Mouse (Mus musculus): ENCODE measurements around the gene Slc25a47. TPM values are rescaled to one million over a fixed set of nuclear protein-coding genes. Genes with fewer than 3 reads are reported as not detected.
A peak's percentile ranks its signal among the peaks of the same experiment; 100 is the strongest.

Gene Slc25a47
- polyA plus RNA-seq (2015; fragmentation: Nextera tagmentation; extraction: Ambion mirVana), result 11.6 and 12.0 TPM in 2 replicates

DNA sequence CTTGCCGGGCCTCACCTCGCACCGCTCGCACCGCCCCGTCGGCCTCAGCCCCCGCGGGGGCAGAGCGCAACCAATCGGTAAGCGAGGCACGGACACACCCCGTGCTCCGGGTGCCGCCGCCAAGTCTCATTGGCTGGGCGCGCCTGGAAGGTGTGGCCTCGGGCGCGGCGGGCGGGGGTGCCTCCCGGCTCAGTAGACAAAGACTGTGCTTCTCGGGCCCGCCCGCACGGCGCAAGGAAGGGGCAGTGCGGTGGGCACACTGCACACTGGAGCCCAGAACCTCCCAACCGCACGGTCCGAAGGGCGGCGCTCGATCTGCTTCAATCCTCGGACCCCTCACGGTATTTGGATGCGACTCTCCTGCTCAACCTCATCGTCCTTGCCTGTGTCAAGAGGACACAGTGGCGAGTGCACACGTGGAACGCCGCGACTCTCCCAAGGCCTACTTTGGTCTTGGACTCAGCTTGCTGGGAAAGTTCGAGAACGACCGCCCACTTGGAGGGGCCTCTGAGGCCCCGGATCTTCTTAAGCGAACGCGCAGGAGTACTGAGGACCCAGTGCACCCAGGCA lies at the start of gene Slc25a47, which contains the start of gene Slc25a29:
Slc25a47 (plus strand) TSS at position 207 of the 570 bp plus-strand sequence.
Slc25a29 (minus strand) TSS at position 44 of the 570 bp plus-strand sequence.
- peak within 1 kb of the TSS; percentile 75 for H3K9ac ChIP-seq
- peaks cover 35% of the 10 kb centered on the region for H3K4me1 ChIP-seq
- H3K27ac ChIP-seq (replicated peaks), result peak within 1 kb of the TSS; percentile 90
- peak within 1 kb of the TSS; percentile 76 for H3K4me3 ChIP-seq (replicated peaks)
- WGBS, result under 1% methylated on average over 53 of the region's 53 CpGs
- H3K27me3 ChIP-seq, result no peaks in the 10 kb centered on the region
- ATAC-seq (ENCODE audit: insufficient number of reproducible peaks, low FRiP score, low TSS enrichment, low read depth), result peak; percentile 98
- H3K4me2 ChIP-seq (replicated peaks), result peak within 1 kb of the TSS; percentile 93
- H3K9me3 ChIP-seq (replicated peaks), result no peaks in the 10 kb centered on the region
- peaks cover 6% of the 10 kb centered on the region; the same call in 1 of the 2 replicates for H3K36me3 ChIP-seq

DNA sequence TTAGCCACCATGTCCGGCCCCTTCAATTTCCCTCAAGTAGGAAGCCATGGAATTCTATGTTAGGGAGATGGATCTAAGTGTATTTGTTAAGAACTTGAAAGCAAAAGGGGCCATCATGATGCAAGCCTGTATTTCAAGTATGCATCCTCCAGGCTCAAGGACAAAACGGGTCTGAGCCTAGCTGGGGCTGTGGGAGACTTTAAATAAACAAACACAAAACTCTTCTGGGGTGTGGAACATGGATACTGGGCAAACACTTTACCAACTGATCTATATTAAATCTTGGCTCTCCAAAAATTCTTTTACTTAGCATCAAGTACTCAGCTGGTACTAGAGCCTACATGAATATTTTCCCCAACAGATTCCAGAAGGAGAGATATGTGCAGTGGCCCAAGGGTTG lies 48.5 kb upstream of the Slc25a47 start:
- Histone ChIP-seq H3K27ac (replicated peaks) (no peak overlapping the region), H3K9ac (no peak overlapping the region), H3K36me3 (peaks cover 9% of the 10 kb centered on the region; the same call in 1 of the 2 replicates), H3K4me3 (replicated peaks) (no peak overlapping the region), H3K27me3 (no peaks in the 10 kb centered on the region), H3K9me3 (replicated peaks) (no peaks in the 10 kb centered on the region), H3K4me2 (replicated peaks) (no peak overlapping the region), H3K4me1 (peaks cover 11% of the 10 kb centered on the region)
- ATAC-seq (ENCODE audit: insufficient number of reproducible peaks, low FRiP score, low TSS enrichment, low read depth), result no peak
- WGBS, result 83% methylated on average over 2 of the region's 2 CpGs

DNA sequence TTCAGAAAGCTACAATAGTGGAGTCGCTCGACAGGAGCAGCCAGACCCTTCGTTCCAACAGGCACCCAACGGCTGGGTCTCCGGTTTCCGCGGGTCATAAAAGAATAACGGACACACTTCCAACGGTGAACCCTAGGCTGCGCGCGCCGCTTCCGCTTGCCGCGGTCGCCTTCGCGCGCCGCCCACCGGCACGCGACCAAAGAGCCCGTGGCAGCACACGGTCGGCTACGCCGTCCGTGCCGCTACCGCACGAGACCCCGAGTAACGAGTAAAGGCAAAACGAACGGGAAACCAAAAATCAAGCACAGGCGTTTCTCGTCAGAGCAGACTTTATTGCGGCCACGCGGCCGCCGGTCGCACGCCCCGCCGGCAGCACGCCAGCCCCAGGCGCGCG lies 43.7 kb upstream of the Slc25a47 start:
- H3K36me3 ChIP-seq, result no peaks in the 10 kb centered on the region
- H3K4me3 ChIP-seq (replicated peaks), result peak overlapping the region; percentile 65
- ATAC-seq (ENCODE audit: insufficient number of reproducible peaks, low FRiP score, low TSS enrichment, low read depth), result peak; percentile 13; the same call in 1 of the 2 replicates
- H3K27ac ChIP-seq (replicated peaks), result peak overlapping the region; percentile 97
- H3K9ac ChIP-seq, result peak overlapping the region; percentile 71
- H3K4me2 ChIP-seq (replicated peaks), result peak overlapping the region; percentile 43
- peaks cover 18% of the 10 kb centered on the region for H3K4me1 ChIP-seq
- WGBS, result 0% methylated on average over 52 of the region's 52 CpGs
- no peaks in the 10 kb centered on the region for H3K27me3 ChIP-seq
- no peaks in the 10 kb centered on the region for H3K9me3 ChIP-seq (replicated peaks)

DNA sequence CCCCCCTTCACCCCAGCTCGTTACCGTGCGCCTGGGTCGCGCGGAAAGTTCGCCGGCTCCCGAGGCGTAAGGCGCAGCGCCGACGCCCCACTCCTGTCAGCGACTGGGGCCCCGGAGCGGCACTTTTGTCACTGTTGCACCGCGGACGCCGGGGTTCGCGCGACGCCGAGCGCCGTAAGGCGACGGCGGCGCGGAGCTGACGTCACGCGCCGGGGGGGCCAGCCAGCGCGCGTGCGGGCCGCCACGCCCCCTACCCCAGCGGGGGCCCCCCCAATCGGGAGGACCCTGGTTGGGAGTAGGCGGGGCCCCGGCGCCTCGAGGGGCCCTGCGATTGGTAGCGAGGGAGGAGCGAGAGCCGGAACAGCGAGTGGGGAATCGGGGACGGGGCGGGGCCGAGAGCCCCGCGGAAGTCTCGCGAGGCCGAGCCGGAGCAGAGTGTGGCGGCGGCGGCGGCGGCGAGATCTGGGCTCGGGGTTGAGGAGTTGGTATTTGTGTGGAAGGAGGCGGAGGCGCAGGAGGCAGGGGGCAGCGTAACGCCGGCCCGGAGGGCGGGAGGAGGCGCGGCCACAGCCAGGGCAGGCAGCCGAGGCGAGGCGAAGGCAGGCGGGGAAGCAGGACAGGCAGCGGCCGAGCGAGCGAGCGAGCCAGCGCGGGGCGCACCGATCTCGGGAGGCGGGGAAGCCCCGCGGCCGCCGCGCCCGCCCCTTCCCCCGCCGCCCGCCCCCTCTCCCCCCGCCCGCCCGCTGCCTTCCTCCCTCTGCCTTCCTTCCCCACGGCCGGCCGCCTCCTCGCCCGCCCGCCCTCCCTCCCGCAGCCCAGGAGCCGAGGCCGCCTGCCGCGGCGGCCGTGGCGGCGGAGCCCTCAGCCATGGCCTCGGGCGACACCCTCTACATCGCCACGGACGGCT lies 43.0 kb upstream of the Slc25a47 start, which contains the start of gene Yy1:
Yy1 (plus strand) TSS at position 428 of the 907 bp plus-strand sequence.
- Histone ChIP-seq H3K9ac (peak within 1 kb of the TSS; percentile 92), H3K9me3 (replicated peaks) (no peaks in the 10 kb centered on the region), H3K36me3 (no peaks in the 10 kb centered on the region), H3K4me2 (replicated peaks) (peak within 1 kb of the TSS; percentile 43), H3K27me3 (no peaks in the 10 kb centered on the region), H3K4me1 (peaks cover 18% of the 10 kb centered on the region), H3K4me3 (replicated peaks) (peak within 1 kb of the TSS; percentile 65), H3K27ac (replicated peaks) (peak within 1 kb of the TSS; percentile 99)
- ATAC-seq (ENCODE audit: insufficient number of reproducible peaks, low FRiP score, low TSS enrichment, low read depth), result peak; percentile 94
- under 1% methylated on average over 94 of the region's 127 CpGs for WGBS

DNA sequence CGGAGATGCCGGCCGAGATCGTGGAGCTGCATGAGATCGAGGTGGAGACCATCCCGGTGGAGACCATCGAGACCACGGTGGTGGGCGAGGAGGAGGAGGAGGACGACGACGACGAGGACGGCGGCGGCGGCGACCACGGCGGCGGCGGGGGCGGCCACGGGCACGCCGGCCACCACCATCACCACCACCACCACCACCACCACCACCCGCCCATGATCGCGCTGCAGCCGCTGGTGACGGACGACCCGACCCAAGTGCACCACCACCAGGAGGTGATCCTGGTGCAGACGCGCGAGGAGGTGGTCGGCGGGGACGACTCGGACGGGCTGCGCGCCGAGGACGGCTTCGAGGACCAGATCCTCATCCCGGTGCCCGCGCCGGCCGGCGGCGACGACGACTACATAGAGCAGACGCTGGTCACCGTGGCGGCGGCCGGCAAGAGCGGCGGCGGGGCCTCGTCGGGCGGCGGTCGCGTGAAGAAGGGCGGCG lies 42.3 kb upstream of the Slc25a47 start:
- 1% methylated on average over 70 of the region's 71 CpGs for WGBS
- ATAC-seq (ENCODE audit: insufficient number of reproducible peaks, low FRiP score, low TSS enrichment, low read depth), result no peak

DNA sequence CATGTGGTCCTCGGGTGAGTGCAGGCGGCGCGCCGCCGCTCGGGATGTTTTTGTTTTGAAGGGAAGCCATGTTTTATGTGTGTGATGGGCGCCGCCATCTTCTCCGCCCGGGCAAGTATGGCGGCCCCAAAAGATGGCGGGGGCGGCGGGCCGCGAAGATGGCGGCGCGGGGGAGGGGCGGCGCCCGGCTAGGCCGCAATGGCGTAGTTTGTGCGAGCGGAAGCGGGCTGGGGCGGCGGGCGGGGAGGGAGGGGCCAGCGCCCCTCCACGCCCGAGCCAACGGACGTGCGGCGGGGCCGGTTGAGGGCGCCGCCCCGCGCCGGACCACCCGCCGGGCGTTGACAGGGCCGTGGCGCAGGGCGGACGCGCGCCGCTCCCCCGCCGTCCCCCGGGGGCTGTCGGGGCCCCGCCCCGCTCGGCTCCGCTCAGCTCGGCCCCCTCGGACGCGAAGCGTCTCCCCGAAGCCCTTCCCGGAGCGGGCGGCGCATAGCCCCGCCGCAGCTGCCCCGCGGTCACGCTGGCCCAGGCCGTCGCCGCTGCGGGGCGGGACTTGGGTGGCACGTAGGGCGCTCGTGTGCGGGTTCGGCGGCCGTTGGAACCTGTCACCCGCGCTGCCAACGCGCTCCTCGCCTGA lies 41.7 kb upstream of the Slc25a47 start:
- peak; percentile 75 for ATAC-seq (ENCODE audit: insufficient number of reproducible peaks, low FRiP score, low TSS enrichment, low read depth)
- Histone ChIP-seq H3K27ac (replicated peaks) (peak overlapping the region; percentile 99), H3K9me3 (replicated peaks) (no peaks in the 10 kb centered on the region), H3K9ac (peak overlapping the region; percentile 92), H3K4me1 (peaks cover 18% of the 10 kb centered on the region), H3K36me3 (no peaks in the 10 kb centered on the region), H3K4me2 (replicated peaks) (peak overlapping the region; percentile 55), H3K4me3 (replicated peaks) (peak overlapping the region; percentile 65), H3K27me3 (no peaks in the 10 kb centered on the region)
- WGBS, result under 1% methylated on average over 86 of the region's 94 CpGs

More for the DNA sequence above, 42.3 kb upstream of the Slc25a47 start:
- peak overlapping the region; percentile 43 for H3K4me2 ChIP-seq (replicated peaks)
- H3K27me3 ChIP-seq, result no peaks in the 10 kb centered on the region
- H3K36me3 ChIP-seq, result no peaks in the 10 kb centered on the region
- H3K27ac ChIP-seq (replicated peaks), result peak overlapping the region; percentile 99
- H3K9ac ChIP-seq, result peak overlapping the region; percentile 92
- no peaks in the 10 kb centered on the region for H3K9me3 ChIP-seq (replicated peaks)
- H3K4me1 ChIP-seq, result peaks cover 18% of the 10 kb centered on the region
- peak overlapping the region; percentile 65 for H3K4me3 ChIP-seq (replicated peaks)

DNA sequence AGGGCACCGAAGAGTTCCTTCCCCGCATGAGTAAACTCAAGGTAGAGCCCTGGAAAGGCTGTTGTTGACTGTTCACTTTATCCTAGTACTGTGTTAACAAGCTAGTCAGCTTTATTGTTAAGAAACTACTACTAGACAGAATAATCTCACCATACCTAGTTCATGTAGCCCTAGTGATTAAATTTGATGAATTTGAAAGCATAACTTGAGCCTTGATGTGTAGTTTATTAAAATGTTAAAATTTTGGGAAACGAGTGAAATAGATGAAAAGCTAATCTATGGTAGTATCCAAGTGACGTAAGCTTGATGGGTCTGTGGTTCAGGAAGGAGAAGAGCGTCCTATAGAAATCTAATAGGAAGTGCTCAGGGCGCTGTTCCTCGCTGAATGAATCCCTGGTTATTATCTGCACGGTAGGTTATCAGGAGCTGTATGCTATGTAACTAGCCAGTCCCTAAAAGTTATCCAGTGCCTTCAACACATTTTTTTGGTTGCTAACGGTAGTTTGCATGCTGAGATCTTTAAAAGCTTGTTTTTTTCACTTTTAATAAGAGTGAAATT lies 40.8 kb upstream of the Slc25a47 start:
- Histone ChIP-seq H3K27ac (replicated peaks) (peak overlapping the region; percentile 99), H3K36me3 (no peaks in the 10 kb centered on the region), H3K27me3 (no peaks in the 10 kb centered on the region), H3K4me3 (replicated peaks) (peak overlapping the region; percentile 65), H3K9me3 (replicated peaks) (no peaks in the 10 kb centered on the region), H3K4me1 (peaks cover 18% of the 10 kb centered on the region), H3K9ac (peak overlapping the region; percentile 92), H3K4me2 (replicated peaks) (peak overlapping the region; percentile 55)
- 9% methylated on average over 9 of the region's 9 CpGs for WGBS
- ATAC-seq (ENCODE audit: insufficient number of reproducible peaks, low FRiP score, low TSS enrichment, low read depth), result no peak

DNA sequence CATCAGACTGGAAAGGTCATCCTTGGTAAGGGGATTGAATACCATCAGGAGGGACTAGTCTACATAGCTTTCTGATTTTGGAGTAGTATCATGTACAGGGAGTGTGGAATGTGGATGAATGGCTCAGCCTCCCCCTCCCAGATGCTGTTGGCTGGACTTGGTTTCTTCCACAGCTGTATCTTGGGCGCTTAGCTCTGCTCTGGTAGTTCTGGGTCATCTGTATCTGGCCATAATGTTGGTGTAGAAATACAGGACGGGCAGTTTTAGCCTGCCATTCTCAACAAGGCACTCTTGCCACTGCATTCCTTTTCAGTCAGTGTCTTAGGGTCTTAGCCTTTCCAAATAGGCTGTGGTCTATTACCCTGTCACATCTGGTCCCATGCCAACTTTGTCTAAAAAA lies 34.2 kb upstream of the Slc25a47 start:
- no peak for ATAC-seq (ENCODE audit: insufficient number of reproducible peaks, low FRiP score, low TSS enrichment, low read depth)
- peaks cover 17% of the 10 kb centered on the region for H3K4me1 ChIP-seq
- H3K9ac ChIP-seq, result no peak overlapping the region
- H3K9me3 ChIP-seq (replicated peaks), result no peaks in the 10 kb centered on the region
- WGBS, result 72% methylated on average over 2 of the region's 2 CpGs
- peaks cover 3% of the 10 kb centered on the region; the same call in 1 of the 2 replicates for H3K36me3 ChIP-seq
- H3K4me3 ChIP-seq (replicated peaks), result no peak overlapping the region
- no peak overlapping the region for H3K4me2 ChIP-seq (replicated peaks)
- no peak overlapping the region for H3K27ac ChIP-seq (replicated peaks)
- no peaks in the 10 kb centered on the region for H3K27me3 ChIP-seq

DNA sequence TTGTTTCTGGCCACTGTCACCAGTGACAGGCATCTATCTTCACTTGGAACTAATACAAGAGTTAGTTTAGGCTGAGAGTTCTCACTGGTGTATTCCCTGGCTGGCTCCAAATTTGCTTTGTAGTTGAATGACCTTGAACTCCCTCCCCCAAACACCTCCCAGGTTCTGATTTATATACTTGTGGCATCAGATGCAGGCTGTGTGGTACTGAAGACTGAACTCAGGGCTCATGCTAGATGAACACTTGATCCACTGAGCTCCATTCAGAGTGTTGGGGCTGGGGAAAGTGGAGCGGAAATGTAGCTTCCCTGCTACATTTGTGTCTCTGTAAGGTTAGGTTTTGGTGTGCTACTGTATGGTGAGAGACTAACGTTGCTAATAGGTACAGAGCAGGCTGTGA lies 31.5 kb upstream of the Slc25a47 start:
- ATAC-seq (ENCODE audit: insufficient number of reproducible peaks, low FRiP score, low TSS enrichment, low read depth), result no peak
- peaks cover 22% of the 10 kb centered on the region for H3K36me3 ChIP-seq
- no peak overlapping the region for H3K27ac ChIP-seq (replicated peaks)
- no peak overlapping the region for H3K9ac ChIP-seq
- no peak overlapping the region for H3K4me3 ChIP-seq (replicated peaks)
- H3K4me2 ChIP-seq (replicated peaks), result no peak overlapping the region
- no peaks in the 10 kb centered on the region for H3K9me3 ChIP-seq (replicated peaks)
- WGBS, result 90% methylated on average over 2 of the region's 2 CpGs
- peaks cover 17% of the 10 kb centered on the region for H3K4me1 ChIP-seq
- H3K27me3 ChIP-seq, result no peaks in the 10 kb centered on the region

DNA sequence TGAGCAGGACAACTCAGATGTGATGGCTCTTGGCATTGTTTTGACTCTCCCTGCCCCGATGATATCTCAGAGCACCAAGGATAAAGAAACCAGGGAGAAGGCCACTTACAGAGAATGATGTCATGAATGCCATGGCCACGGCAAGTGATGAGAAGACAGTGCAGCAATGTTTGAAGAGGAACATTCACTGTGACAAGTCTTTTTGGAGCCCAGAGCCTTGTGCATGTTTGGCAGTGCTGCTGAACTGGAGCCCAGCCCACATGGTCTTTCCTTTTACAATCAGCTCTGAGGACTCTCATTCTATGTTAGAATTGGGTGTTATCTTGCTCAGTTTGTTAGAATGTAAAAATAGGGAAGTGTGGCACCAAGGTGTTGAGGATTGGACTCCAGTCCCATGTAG lies 27.4 kb upstream of the Slc25a47 start:
- Histone ChIP-seq H3K4me3 (replicated peaks) (no peak overlapping the region), H3K4me1 (no peaks in the 10 kb centered on the region), H3K27me3 (no peaks in the 10 kb centered on the region), H3K36me3 (peaks cover 26% of the 10 kb centered on the region), H3K4me2 (replicated peaks) (no peak overlapping the region), H3K27ac (replicated peaks) (no peak overlapping the region), H3K9ac (no peak overlapping the region), H3K9me3 (replicated peaks) (no peaks in the 10 kb centered on the region)
- ATAC-seq (ENCODE audit: insufficient number of reproducible peaks, low FRiP score, low TSS enrichment, low read depth), result no peak
- 77% methylated on average over 2 of the region's 2 CpGs for WGBS

Data from embryonic facial prominence, embryonic 15.5 days (tissue).